Mouse (Mus musculus) retina, embryonic 14.5 days (tissue): Measurements from ENCODE around the gene Cryzl1.

ENCODE experiments used
- DNase-seq: peaks from one replicate; pipeline ENCODE4 v3.0.0-alpha.2; 2015; ENCODE audit warnings: low spot score

Cryzl1 gene

DNA sequence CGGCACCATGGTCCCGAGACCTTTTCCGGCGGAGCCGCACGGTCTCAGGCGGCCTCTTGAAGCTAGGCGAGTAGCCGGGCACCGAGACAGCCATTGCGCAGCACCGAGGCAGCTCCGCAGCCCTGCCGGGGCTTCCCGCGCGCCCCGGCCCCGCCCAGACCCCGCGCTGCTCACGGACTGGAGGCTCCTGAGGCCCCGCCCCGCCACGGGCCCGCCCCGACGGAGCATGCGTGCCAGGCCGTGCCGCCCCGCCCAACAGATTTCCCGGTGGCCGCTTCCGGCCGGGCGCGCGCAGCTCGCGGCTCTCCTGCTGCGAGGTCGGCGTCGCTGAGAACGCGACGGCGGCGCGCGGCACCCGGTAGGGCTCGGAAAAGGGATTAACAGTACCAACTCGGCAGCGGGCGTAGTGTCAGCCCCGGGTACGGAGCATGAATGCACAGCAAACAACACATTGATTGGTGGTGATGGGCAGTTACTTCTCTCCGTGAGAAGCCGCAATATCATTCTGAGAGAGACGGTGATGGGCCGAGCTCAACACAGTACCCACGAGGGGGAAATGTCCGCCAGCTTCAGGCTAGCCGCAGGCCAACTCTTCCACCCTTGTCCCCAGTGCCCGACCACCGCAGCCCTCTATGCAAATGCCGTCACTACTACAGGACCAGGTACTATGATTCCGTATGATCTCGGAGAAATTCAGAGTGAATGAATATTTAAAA is 40.0 kb downstream of the Cryzl1 start, which contains the start of gene Donson:
Gene Donson (minus strand): TSS at position 152 of the 716 bp plus-strand sequence.
- DNase-seq, result peak; percentile 94

DNA sequence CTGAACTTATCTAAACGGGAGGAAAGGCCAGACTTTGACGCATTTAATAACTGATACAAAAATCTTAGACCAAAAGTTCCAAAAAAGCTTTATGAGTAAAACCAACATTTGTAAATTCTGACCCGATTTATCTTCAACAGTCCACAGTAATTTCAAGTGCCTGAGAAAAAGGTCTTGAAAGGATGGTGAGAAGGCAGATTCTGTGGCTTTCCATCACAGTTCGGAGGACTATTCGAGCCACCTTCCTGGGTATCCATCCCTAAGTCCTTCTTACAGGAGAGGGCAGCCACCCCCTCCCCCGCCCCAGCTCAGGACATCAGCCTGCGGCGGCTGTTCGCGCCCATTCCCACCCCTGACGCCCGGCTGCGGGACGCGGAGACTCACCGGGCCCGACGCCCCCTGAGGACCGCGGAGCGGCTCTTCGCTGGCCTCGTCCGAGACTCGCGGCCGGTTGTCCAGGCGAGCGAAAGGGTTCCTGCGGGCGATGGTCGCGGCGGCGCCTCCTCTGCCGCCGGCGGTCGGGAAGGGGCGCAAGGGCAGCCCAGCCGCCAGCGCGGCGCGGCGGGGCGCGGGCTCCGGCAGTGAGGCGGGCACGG is 40.7 kb downstream of the Cryzl1 start:
- peak; percentile 57 for DNase-seq

DNA sequence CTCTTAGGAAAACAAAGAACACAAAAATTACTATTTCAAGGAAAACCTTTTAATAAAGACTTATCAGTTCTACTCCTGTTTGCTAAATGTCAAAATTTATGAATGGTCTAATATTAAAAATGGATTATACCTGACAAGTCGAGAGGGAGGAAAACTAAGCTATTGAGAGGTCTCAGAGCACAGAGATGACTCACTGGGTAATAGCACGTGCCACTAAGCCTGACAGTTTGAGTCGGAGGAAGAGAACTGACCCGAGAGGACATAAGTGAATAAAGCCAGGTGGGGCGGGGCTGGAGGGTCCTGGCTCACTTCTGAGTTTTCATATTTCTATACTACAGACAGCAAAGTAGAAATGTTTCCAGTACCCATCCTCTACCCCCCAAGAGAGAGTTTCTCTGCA is 42.4 kb downstream of the Cryzl1 start:
- DNase-seq, result no peak

DNA sequence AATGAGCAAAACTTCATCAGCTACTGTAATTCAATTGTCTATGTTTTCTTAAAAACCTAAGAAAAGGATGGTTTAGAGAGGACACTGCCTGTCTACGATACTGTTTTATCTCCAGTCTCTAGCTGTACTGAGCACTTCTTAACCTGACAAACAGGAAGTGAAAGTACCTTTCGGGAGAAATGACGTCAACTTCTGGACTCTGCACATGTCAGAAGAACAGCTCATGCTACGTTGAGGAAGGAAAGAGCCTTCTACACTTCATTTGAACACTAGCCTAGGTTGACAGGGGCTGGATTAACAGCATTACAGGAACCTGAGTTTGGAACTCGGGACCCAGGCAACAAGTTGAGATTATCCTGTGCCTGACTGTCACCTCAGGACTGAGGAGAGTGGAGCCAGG is 43.2 kb downstream of the Cryzl1 start:
- DNase-seq, result no peak

GRCm38 (mm10) chr16:91680656-91681055 is 48.1 kb downstream of the Cryzl1 start:
- no peak for DNase-seq

GRCm38 (mm10) chr16:91678147-91678911 is 50.4 kb downstream of the Cryzl1 start:
- no peak for DNase-seq

- DNase-seq, result no peak
Measured at GRCm38 (mm10) chr16:91674500-91674899, 54.3 kb downstream of the Cryzl1 start.

DNA sequence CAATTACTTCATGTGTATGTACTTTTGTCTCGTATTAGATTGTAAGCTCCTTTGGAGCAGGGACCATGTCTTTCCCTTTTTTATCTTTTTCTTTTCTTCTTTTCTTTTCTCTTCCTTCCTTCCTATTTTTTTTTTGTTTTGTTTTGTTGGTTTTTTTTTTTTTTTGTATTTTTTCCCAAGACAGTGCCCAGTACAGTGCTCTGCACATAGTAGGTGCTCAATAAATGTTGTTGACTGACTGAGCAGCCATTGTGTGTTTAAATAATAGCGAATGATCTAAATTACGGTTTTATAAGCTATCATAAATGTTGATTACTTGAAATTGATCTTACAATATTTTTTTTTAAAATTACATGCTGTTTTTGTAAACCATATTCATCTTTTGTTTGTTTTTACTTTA is 65.0 kb downstream of the Cryzl1 start:
- no peak for DNase-seq

DNA sequence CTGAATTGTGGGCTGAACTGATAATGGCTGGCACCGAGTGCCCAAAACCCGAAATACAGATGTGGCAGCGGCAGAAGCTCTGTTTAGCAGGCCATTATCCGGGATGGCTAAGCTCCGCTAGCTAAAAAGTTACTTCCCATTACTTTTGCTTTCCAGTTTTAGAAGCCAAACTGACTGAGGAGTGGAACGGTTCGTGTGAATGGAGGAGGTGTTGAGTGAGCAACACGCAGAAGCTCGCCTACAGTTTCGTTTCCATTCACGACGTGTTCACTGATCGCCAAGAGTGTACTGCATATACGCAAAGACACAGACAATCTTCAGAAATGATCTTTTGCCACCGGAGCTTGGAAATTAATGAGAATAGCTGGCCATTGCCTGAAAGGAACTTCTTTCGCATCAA is 66.4 kb downstream of the Cryzl1 start:
- no peak for DNase-seq

DNA sequence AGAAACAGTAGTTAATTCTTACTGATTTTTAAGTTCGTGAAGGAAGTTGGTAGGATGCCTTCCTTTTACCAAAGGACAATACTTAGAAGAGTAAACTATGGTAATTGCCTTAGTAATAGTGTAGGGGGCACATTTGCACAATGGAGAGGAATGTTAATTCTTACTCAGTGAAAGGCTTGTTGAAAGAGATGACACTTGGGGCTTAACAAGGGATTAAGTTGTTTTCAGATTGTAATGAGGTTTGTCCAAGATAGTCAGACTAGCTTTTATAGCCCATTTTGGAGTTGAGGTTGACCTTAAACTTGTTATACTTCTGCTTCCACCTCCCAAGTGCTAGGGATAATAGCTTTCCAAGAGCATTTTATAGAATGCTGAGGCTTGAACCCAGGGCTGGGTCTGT is 67.4 kb downstream of the Cryzl1 start:
- no peak for DNase-seq

DNA sequence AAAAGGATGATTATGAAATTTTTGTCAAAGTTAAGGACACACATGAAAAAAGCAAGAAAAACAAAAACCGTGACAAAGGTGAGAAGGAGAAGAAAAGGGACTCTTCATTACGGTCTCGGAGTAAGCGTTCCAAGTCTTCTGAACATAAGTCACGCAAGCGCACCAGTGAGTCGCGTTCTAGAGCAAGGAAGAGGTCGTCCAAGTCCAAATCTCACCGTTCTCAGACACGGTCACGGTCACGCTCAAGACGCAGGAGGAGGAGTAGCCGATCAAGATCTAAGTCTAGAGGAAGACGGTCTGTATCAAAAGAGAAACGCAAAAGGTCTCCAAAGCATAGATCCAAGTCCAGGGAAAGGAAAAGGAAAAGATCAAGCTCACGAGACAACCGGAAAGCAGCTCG is 69.0 kb downstream of the Cryzl1 start:
- DNase-seq, result no peak

DNA sequence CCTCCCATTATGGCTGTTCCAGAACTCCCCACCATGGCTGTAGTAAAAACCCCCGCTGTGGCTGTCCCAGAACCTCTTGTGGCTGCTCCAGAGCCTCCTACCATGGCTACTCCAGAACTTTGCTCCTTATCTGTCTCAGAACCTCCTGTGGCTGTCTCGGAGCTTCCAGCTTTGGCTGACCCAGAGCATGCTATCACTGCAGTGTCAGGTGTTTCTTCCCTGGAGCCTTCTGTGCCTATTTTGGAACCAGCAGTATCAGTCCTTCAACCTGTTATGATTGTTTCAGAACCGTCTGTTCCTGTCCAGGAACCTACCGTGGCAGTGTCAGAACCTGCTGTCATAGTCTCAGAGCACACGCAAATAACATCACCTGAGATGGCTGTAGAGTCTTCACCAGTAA is 70.3 kb downstream of the Cryzl1 start:
- DNase-seq, result no peak

GRCm38 (mm10) chr16:91657285-91657684 is 71.5 kb downstream of the Cryzl1 start:
- no peak for DNase-seq

DNA sequence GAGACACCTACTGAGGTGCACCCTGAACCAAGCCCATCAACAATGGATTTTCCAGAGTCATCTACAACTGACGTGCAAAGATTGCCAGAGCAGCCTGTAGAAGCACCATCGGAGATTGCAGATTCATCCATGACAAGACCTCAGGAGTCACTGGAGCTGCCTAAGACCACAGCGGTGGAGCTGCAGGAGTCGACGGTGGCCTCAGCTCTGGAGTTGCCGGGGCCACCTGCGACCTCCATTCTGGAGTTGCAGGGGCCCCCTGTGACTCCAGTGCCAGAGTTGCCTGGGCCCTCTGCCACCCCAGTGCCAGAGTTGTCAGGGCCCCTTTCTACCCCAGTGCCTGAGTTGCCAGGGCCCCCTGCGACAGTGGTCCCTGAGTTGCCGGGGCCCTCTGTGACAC is 73.5 kb downstream of the Cryzl1 start:
- DNase-seq, result no peak

DNA sequence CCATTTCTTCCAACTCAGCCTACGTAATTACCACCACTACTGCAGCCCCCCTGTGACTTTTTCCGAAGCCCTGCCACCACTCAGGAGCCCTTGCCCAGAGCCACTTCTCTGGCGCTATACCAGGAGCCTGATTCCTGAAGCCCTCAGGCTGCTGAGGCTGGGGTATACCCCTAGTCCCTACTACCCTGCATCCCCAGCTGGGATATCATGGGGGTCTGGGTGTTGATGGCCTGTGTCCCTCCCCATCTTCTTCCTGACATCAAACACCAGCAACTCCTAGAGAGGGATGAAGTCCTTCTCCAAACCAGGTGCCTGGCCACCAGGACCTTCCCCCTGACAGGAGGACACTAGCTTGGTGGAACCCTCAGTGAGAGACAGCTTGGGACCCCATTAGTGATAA is 76.6 kb downstream of the Cryzl1 start:
- no peak for DNase-seq

- DNase-seq, result no peak
Measured at GRCm38 (mm10) chr16:91649781-91650180, 79.0 kb downstream of the Cryzl1 start.

DNA sequence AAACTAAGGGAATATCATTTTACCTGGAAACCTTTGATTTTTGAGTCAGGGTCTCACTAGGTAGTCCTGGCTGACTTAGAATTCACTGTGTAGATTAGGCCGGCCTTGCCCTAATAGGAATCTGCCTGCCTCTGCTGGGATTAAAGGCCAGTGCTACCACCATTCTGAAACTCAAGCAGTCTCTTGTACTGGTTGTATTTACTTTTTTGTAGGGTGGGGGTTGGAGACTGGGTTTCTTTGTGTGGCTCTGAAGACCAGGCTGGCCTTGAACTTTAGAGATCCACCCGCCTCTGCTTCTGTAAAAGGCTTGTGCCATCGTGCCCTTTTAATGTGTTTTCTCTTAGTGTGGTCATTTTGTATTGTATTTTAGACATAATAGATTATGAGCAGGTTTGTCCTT is 79.5 kb downstream of the Cryzl1 start:
- DNase-seq, result no peak

- DNase-seq, result peak; percentile 81
Measured at GRCm38 (mm10) chr16:91648220-91648550, 80.6 kb downstream of the Cryzl1 start.

DNA sequence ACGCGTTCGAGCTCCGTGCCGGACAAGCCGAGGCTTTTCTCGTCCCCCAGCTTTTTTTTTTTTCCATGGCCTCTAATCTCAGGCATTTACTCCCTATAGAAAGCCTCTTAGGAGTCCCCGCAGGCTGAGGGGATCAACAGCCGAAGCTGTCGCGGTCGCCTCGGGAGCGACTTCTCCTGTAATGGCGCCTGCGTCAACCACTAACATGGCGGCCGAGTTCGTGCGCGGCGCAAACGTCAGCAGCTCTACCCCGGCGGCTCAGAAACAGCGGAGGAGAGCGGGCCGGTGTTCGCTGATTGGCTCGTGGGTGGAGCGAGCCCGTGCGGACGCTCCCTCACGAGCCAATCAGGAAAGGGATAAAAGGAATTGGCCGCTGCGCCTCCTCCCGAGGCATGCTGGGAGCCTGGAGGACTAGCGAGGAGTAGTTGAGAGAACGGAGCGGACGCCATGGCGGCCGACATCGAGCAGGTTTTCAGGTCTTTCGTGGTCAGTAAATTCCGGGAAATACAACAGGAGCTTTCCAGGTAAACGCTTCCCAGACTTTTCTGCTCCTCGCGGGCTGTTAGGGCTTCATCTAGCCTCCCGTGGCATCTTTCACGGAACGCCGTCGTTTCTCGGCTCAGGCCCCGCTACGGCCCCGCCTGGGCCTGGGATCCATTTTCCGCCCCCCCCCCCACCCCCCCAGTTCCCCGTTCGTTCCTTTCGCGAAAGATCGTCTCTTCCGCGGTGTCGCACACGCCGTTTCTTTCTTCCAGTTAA is 81.1 kb downstream of the Cryzl1 start, which contains the start of gene Son:
Gene Son (plus strand): TSS at position 46 of the 759 bp plus-strand sequence.
- peak; percentile 97 for DNase-seq

DNA sequence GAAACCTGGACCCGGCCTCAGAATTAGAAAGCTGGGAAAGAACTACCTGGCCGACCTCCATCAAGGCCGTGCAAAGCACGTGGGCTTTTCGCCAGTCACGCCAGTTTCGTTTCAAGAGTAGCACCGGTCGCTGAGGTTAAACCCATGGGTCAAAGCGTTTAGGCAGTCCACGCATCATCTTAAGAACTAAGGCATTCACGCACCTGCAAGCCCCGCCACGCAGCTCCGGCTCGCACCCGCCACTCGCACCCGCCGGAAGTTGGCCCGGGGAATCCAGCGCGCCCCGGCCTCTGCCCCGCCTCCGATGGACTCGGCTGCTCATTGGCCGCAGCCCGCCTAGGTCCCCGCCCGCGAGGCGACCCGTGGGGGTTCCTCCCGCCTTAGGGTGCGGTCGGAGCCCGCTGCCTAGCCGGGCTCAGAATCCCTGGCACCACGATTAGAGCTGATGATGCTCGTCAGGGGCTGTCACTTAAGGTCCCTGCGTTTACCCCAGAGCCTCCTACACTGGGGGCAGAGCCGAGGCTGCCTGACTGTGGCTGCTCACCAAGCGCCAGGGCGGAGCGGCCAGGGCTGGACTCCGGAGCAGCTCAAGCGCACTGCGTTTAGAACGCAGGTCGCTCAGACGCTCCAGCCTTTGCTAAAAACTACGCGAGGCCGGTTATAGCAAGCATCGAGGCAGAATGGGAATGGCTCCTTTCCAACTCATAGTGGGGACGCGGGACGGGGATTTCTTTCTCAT is 81.9 kb downstream of the Cryzl1 start, which contains the start of gene Gart:
Gene Gart (minus strand): TSS at position 272 of the 739 bp plus-strand sequence.
- peak; percentile 87 for DNase-seq

DNA sequence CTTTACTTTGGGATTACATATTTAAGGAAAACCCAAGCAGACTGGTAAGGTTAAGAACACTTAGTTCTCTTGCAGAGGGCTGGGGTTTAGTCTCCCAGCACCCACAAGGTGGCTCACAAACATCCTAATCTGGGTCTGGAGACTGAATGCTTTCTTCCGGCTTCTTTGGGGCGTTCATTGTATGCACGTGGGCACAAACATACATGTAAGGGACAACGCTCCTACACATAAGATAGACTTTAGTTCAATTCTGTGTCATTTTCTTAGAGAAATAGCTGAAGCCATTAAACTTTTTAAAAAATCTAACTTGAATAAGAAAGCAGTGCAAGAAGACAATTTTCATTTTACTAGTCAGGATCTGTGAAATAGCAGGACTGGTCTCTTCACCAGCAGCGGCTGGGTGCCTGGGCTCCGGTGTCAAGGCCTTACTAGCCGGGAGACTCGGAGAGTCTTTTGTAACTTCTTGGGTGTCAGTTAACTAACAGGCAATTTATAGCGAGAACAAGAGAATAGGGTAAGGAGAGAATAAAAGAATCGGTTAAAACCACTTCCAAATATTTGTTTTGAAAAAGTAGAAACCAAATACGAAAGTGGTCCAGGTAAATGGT is 82.7 kb downstream of the Cryzl1 start:
- peak; percentile 41 for DNase-seq
